Mouse (Mus musculus) midbrain, embryonic 13.5 days (tissue): ENCODE measurements around the gene Ccdc85c. TPM values are rescaled to one million over a fixed set of nuclear protein-coding genes. Genes with fewer than 3 reads are reported as not detected.

Source experiments
- ATAC-seq: fragments of 200-750 bp; cut with Nextera tagmentation; 2 replicates; pipeline ENCODE4 v1.8.0; 2017; ENCODE audit warnings: mild to moderate bottlenecking, moderate TSS enrichment, moderate library complexity
- H3K27ac ChIP-seq: fragments of 300-500 bp; sonication (generic); 2 replicates; pipeline ENCODE4 v1.5.1; 2015; ENCODE audit warnings: inconsistent platforms, mild to moderate bottlenecking, moderate library complexity
- H3K27me3 ChIP-seq: fragments of 300-500 bp; sonication (generic); 2 replicates; pipeline ENCODE4 v1.6.1; 2015; ENCODE audit warnings: mild to moderate bottlenecking, inconsistent platforms
- H3K36me3 ChIP-seq: fragments of 300-500 bp; sonication (generic); 2 replicates; pipeline ENCODE4 v1.6.1; 2015; ENCODE audit warnings: mild to moderate bottlenecking, inconsistent platforms
- H3K4me1 ChIP-seq: fragments of 300-500 bp; sonication (generic); replicated peaks from 2 replicates; pipeline ENCODE4 v1.6.1; 2015; ENCODE audit warnings: inconsistent platforms
- H3K4me2 ChIP-seq: fragments of 300-500 bp; sonication (generic); replicated peaks from 2 replicates; pipeline ENCODE4 v1.6.1; 2015; ENCODE audit warnings: moderate library complexity, mild to moderate bottlenecking, inconsistent platforms
- H3K4me3 ChIP-seq: fragments of 300-500 bp; sonication (generic); replicated peaks from 2 replicates; pipeline ENCODE4 v1.5.1; 2015; ENCODE audit warnings: mild to moderate bottlenecking, inconsistent platforms
- H3K9ac ChIP-seq: fragments of 300-500 bp; sonication (generic); replicated peaks from 2 replicates; pipeline ENCODE4 v1.6.1; 2015; ENCODE audit warnings: mild to moderate bottlenecking, inconsistent platforms
- H3K9me3 ChIP-seq: fragments of 300-500 bp; sonication (generic); 2 replicates; pipeline ENCODE4 v1.6.1; 2016; ENCODE audit warnings: mild to moderate bottlenecking, inconsistent platforms
- WGBS: fragments of 180-500 bp; shearing (Covaris S2); methylation state at CpG from one replicate; pipeline ENCODE4 v1.1.7; 2015; 5-methylcytosine and 5-hydroxymethylcytosine counted together
- polyA plus RNA-seq: library from polyadenylated mRNA; unstranded; fragments of >200 nt; fragmentation: Nextera tagmentation; extraction: Ambion mirVana; gene quantifications from 2 replicates; pipeline ENCODE4 v1.2.1, GENCODE M21; 2015

Ccdc85c gene
- polyA plus RNA-seq, 1 experiment from 2014 or later = 19.5 TPM

- Histone ChIP-seq H3K36me3 (peaks cover 66% of the 10 kb centered on the region), H3K4me1 (peaks cover 16% of the 10 kb centered on the region), H3K4me2 (no peak overlapping the region), H3K27me3 (no peaks in the 10 kb centered on the region), H3K9ac (no peak overlapping the region), H3K4me3 (no peak overlapping the region), H3K27ac (no peak overlapping the region), H3K9me3 (no peaks in the 10 kb centered on the region)
- no peak for ATAC-seq
- 55% methylated on average over 12 of the region's 12 CpGs for WGBS
Observed at GRCm38 (mm10) chr12:108204978-108205377, 70.2 kb downstream of the Ccdc85c start.

DNA sequence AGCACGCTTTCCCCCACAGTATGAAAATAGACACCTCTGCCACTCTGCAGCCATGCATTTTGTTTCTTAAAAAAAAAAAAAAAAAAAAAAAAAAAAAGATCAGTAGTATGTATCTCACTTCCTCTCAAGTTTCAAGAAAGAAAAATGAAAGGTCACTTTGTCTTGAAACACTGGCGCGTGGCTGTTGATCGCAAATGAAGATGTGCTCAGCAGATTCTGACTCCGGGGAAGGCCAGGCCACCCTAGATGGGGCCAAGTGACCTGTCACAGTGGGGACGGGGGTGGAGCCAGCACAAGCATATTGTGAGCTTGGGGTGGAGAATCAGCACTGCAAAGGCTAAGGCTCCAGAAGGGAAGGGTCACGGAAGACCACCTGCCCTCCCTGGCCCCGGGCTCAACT, 71.3 kb downstream of the Ccdc85c start:
- H3K4me1 ChIP-seq = peaks cover 6% of the 10 kb centered on the region; the same call in 1 of the 2 replicates
- 68% methylated on average over 8 of the region's 8 CpGs for WGBS
- no peak overlapping the region for H3K4me3 ChIP-seq
- ATAC-seq = no peak
- no peak overlapping the region for H3K27ac ChIP-seq
- H3K36me3 ChIP-seq = peaks cover 77% of the 10 kb centered on the region
- H3K9me3 ChIP-seq = no peaks in the 10 kb centered on the region
- no peak overlapping the region for H3K9ac ChIP-seq
- H3K27me3 ChIP-seq = no peaks in the 10 kb centered on the region
- no peak overlapping the region for H3K4me2 ChIP-seq

- WGBS = 96% methylated on average over 1 of the region's 1 CpGs
- H3K4me1 ChIP-seq = no peaks in the 10 kb centered on the region
- H3K36me3 ChIP-seq = peaks cover 98% of the 10 kb centered on the region
- no peak overlapping the region for H3K4me2 ChIP-seq
- no peaks in the 10 kb centered on the region for H3K27me3 ChIP-seq
- no peaks in the 10 kb centered on the region for H3K9me3 ChIP-seq
- H3K27ac ChIP-seq = no peak overlapping the region
- no peak overlapping the region for H3K4me3 ChIP-seq
- H3K9ac ChIP-seq = no peak overlapping the region
- ATAC-seq = no peak
Observed at GRCm38 (mm10) chr12:108200094-108200493, 75.1 kb downstream of the Ccdc85c start.

- WGBS = 86% methylated on average over 4 of the region's 4 CpGs
- H3K4me3 ChIP-seq = no peak overlapping the region
- ATAC-seq = no peak
- H3K9ac ChIP-seq = no peak overlapping the region
- no peaks in the 10 kb centered on the region for H3K4me1 ChIP-seq
- H3K27ac ChIP-seq = no peak overlapping the region
- no peaks in the 10 kb centered on the region for H3K27me3 ChIP-seq
- H3K4me2 ChIP-seq = no peak overlapping the region
- H3K36me3 ChIP-seq = peaks cover 98% of the 10 kb centered on the region
- no peaks in the 10 kb centered on the region for H3K9me3 ChIP-seq
Observed at GRCm38 (mm10) chr12:108198447-108198846, 76.8 kb downstream of the Ccdc85c start.

- 95% methylated on average over 11 of the region's 11 CpGs for WGBS
- Histone ChIP-seq H3K27ac (no peak overlapping the region), H3K4me1 (no peaks in the 10 kb centered on the region), H3K9ac (no peak overlapping the region; the same call in 1 of the 2 replicates), H3K36me3 (peaks cover 96% of the 10 kb centered on the region), H3K27me3 (no peaks in the 10 kb centered on the region), H3K4me2 (no peak overlapping the region), H3K4me3 (no peak overlapping the region), H3K9me3 (no peaks in the 10 kb centered on the region)
- ATAC-seq = no peak
Observed at GRCm38 (mm10) chr12:108195761-108196160, 79.5 kb downstream of the Ccdc85c start.

DNA sequence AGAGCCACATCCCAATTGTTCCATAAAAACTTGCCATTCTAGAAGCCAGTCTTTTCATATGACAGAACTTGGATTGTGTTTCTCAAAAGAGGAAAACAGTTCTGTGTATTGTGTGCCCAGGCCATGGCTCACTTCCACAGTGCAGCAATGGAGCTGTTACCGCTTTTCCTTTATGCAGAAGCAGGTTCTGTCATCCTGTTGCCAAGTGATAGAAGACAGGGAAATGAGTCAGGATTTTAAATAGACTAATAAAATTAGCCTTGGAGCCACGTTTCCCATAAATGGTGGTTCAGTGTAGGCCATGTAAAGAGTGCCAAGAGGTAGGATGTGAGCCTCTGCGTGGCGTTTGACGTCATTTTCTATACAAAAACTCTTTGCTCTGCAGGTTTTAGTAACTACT, 81.3 kb downstream of the Ccdc85c start:
- H3K27ac ChIP-seq = no peak overlapping the region
- no peaks in the 10 kb centered on the region for H3K4me1 ChIP-seq
- peaks cover 93% of the 10 kb centered on the region for H3K36me3 ChIP-seq
- 94% methylated on average over 5 of the region's 5 CpGs for WGBS
- H3K9ac ChIP-seq = no peak overlapping the region
- no peak for ATAC-seq
- H3K27me3 ChIP-seq = no peaks in the 10 kb centered on the region
- no peaks in the 10 kb centered on the region for H3K9me3 ChIP-seq
- no peak overlapping the region for H3K4me3 ChIP-seq
- H3K4me2 ChIP-seq = no peak overlapping the region

DNA sequence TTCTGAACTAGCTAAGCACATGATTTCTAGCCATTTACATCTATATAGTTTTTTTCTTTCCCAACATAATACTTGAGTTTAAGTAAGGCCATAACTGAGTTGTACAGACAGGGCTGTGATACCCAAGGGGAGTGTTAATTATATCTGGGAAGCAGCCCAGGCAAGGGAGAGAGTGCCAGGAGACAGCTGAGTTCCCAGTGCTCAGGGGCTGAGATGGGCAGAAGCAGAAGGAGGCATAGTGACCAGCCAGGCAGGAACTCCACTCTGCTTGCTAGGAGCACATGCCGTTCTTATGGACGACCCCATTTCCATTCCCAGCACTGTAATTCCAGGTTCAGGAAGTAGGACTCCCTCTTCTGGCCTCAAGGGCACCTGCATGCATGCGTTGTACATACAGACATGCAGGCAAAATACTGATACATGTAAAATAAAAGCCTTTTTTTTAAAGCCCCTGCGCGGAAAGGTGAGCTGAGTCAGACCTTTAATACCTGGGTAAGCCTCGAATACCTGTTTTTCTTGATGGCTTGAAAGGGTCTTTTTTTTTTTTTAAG, 87.6 kb downstream of the Ccdc85c start:
- peaks cover 74% of the 10 kb centered on the region for H3K36me3 ChIP-seq
- 0 out of 2 replicates have a peak, but pooled peaks cover 5% of the 10 kb centered on the region for H3K4me1 ChIP-seq
- WGBS = 93% methylated on average over 6 of the region's 6 CpGs
- no peak overlapping the region for H3K4me3 ChIP-seq
- no peak overlapping the region for H3K9ac ChIP-seq
- no peaks in the 10 kb centered on the region for H3K27me3 ChIP-seq
- H3K27ac ChIP-seq = no peak overlapping the region
- ATAC-seq = no peak
- H3K9me3 ChIP-seq = no peaks in the 10 kb centered on the region
- H3K4me2 ChIP-seq = no peak overlapping the region

GRCm38 (mm10) chr12:108181716-108182115, 93.5 kb downstream of the Ccdc85c start:
- Histone ChIP-seq H3K27ac (no peak overlapping the region), H3K4me1 (peaks cover 34% of the 10 kb centered on the region), H3K9me3 (no peaks in the 10 kb centered on the region), H3K36me3 (peaks cover 30% of the 10 kb centered on the region), H3K27me3 (no peaks in the 10 kb centered on the region), H3K9ac (no peak overlapping the region), H3K4me3 (no peak overlapping the region), H3K4me2 (no peak overlapping the region)
- WGBS = 94% methylated on average over 6 of the region's 6 CpGs
- ATAC-seq = no peak

DNA sequence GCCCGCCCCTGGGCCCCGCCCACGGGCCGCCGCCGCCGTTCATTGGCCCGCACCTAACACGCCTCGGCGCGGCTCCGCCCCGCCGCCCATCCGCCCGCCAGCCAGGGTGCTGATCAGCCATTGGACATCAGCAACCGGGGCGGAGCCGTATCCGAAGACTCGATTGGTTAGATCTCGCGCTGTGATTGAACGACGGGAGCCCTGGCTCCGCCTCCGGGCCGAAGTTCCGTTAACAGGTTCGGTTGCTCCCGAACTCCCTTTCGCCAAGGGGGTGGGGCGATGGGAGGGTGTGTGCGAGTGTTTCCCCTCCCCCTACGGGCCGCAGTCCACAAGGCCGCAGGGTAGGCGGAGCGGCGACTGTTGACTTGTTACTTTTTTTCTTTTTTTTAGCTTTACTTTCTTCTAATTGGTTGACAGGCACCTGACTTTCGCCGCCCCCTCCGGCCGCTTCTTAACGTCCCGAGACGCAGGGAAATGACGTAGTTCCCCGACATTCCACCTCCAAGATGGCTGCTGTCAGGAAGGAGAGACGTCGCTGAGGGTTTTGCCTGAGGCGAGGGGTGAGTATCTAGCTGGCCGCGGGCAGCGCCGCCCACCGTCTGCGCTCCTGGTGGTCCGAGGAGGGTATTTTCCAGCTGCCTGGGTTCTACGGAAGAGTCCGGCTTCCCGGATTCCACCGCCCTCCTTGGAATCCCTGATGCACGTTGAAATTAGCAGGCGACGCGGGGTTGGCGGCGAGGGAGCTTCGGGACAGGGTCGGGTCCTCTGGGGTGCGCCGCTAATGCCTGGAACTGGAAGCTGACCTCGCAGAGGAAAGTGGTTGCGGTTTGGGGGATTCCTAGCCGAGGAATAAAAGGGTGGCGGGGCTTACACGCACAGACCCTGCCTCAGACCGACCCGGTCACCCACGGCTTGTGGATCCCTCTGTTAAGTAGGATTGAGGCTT, 95.6 kb downstream of the Ccdc85c start, which contains the start of gene Ccnk:
TSS of gene Ccnk (plus strand) at position 259 of the 946 bp plus-strand sequence.
- Histone ChIP-seq H3K27ac (peak within 1 kb of the TSS; percentile 84), H3K36me3 (peaks cover 16% of the 10 kb centered on the region), H3K4me3 (peak within 1 kb of the TSS; percentile 99), H3K27me3 (no peaks in the 10 kb centered on the region), H3K4me1 (peaks cover 35% of the 10 kb centered on the region), H3K9me3 (no peaks in the 10 kb centered on the region), H3K4me2 (peak within 1 kb of the TSS; percentile 86), H3K9ac (peak within 1 kb of the TSS; percentile 97)
- ATAC-seq = peak; percentile 98
- under 1% methylated on average over 80 of the region's 82 CpGs for WGBS

DNA sequence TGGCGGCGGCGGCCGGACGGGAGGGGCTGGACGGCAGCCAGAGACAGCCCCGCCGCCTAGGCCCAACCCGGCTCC, 96.1 kb downstream of the Ccdc85c start, which contains the start of gene Setd3:
TSS of gene Setd3 (minus strand) at position 69 of the 75 bp plus-strand sequence.
- H3K27me3 ChIP-seq = no peaks in the 10 kb centered on the region
- peak within 1 kb of the TSS; percentile 97 for H3K9ac ChIP-seq
- peak within 1 kb of the TSS; percentile 99 for H3K4me3 ChIP-seq
- no peak for ATAC-seq
- peak within 1 kb of the TSS; percentile 86 for H3K4me2 ChIP-seq
- peak within 1 kb of the TSS; percentile 84 for H3K27ac ChIP-seq
- H3K4me1 ChIP-seq = peaks cover 35% of the 10 kb centered on the region
- 0% methylated on average over 6 of the region's 9 CpGs for WGBS
- H3K36me3 ChIP-seq = peaks cover 16% of the 10 kb centered on the region
- H3K9me3 ChIP-seq = no peaks in the 10 kb centered on the region

- peak overlapping the region; percentile 86 for H3K4me2 ChIP-seq
- peak overlapping the region; percentile 97 for H3K9ac ChIP-seq
- peaks cover 35% of the 10 kb centered on the region for H3K4me1 ChIP-seq
- peak; percentile 78; the same call in 1 of the 2 replicates for ATAC-seq
- peak overlapping the region; percentile 99 for H3K4me3 ChIP-seq
- under 1% methylated on average over 94 of the region's 103 CpGs for WGBS
- no peaks in the 10 kb centered on the region for H3K27me3 ChIP-seq
- H3K9me3 ChIP-seq = no peaks in the 10 kb centered on the region
- peak overlapping the region; percentile 84 for H3K27ac ChIP-seq
- H3K36me3 ChIP-seq = peaks cover 11% of the 10 kb centered on the region
Observed at GRCm38 (mm10) chr12:108178331-108179245, 96.6 kb downstream of the Ccdc85c start.

- WGBS = 74% methylated on average over 3 of the region's 3 CpGs
- Histone ChIP-seq H3K4me2 (no peak overlapping the region), H3K27me3 (no peaks in the 10 kb centered on the region), H3K4me3 (no peak overlapping the region), H3K36me3 (no peaks in the 10 kb centered on the region), H3K4me1 (peaks cover 46% of the 10 kb centered on the region), H3K9ac (0 out of 2 replicates have a peak overlapping the region, but pooled peaks have one; percentile 3), H3K9me3 (no peaks in the 10 kb centered on the region), H3K27ac (no peak overlapping the region)
- no peak for ATAC-seq
Observed at GRCm38 (mm10) chr12:108176366-108176765, 98.9 kb downstream of the Ccdc85c start.
